Mouse (Mus musculus): ENCODE results near the gene Kcnk1.

- TF ChIP-seq HCFC1 (IDR thresholded peaks at IDR 0.05; ENCODE audit: low read depth, low read length) (no peak), POLR2A (IDR thresholded peaks at IDR 0.05; ENCODE audit: low read depth, low read length) (no peak), CTCF (conservative IDR thresholded peaks at IDR 0.05 in 1 of 2, IDR thresholded peaks at IDR 0.05 in 1 of 2; ENCODE audit: low read depth in 2 of 2, low read length in 2 of 2) (no peak), MAX (IDR thresholded peaks at IDR 0.05; ENCODE audit: low read length) (no peak), SIN3A (IDR thresholded peaks at IDR 0.05; ENCODE audit: low read length) (no peak), MEF2A (IDR thresholded peaks at IDR 0.05; ENCODE audit: borderline replicate concordance, low read depth, low read length) (no peak)
Observed at GRCm38 (mm10) chr8:126004953-126005352, 10.0 kb downstream of the Kcnk1 start.

Data from CH12.LX (cell line).